Mouse (Mus musculus): ENCODE measurements around the gene Kcnd3. TPM values are rescaled to one million over a fixed set of nuclear protein-coding genes. Genes with fewer than 3 reads are reported as not detected.

Gene Kcnd3
- polyA plus RNA-seq, 1 experiment from 2014 or later = 0.93 TPM

- no peak for ATAC-seq (ENCODE audit: insufficient number of reproducible peaks, low FRiP score)
- Histone ChIP-seq H3K4me2 (no peak overlapping the region), H3K27ac (ENCODE audit: poor library complexity, severe bottlenecking) (no peak overlapping the region), H3K27me3 (replicated peaks) (no peaks in the 10 kb centered on the region), H3K9me3 (replicated peaks) (no peaks in the 10 kb centered on the region), H3K4me3 (no peak overlapping the region), H3K9ac (no peak overlapping the region), H3K36me3 (peaks cover 3% of the 10 kb centered on the region; the same call in 1 of the 2 replicates), H3K4me1 (replicated peaks) (peaks cover 31% of the 10 kb centered on the region)
Measured at GRCm38 (mm10) chr3:105712827-105713226, 260.7 kb downstream of the Kcnd3 start.

- ATAC-seq (ENCODE audit: insufficient number of reproducible peaks, low FRiP score) = no peak
- no peaks in the 10 kb centered on the region for H3K9me3 ChIP-seq (replicated peaks)
Measured at GRCm38 (mm10) chr3:105714091-105714819, 262.1 kb downstream of the Kcnd3 start.

GRCm38 (mm10) chr3:105714820-105715167 lies 262.7 kb downstream of the Kcnd3 start:
- Histone ChIP-seq H3K36me3 (peaks cover 3% of the 10 kb centered on the region; the same call in 1 of the 2 replicates), H3K27me3 (replicated peaks) (no peaks in the 10 kb centered on the region), H3K9me3 (replicated peaks) (no peaks in the 10 kb centered on the region), H3K4me2 (no peak overlapping the region), H3K4me1 (replicated peaks) (peaks cover 36% of the 10 kb centered on the region), H3K27ac (ENCODE audit: poor library complexity, severe bottlenecking) (no peak overlapping the region), H3K9ac (no peak overlapping the region), H3K4me3 (no peak overlapping the region)
- no peak for ATAC-seq (ENCODE audit: insufficient number of reproducible peaks, low FRiP score)

More at GRCm38 (mm10) chr3:105714091-105714819, 262.1 kb downstream of the Kcnd3 start:
- H3K9ac ChIP-seq = no peak overlapping the region
- H3K36me3 ChIP-seq = peaks cover 3% of the 10 kb centered on the region; the same call in 1 of the 2 replicates
- no peak overlapping the region for H3K4me3 ChIP-seq
- H3K27me3 ChIP-seq (replicated peaks) = no peaks in the 10 kb centered on the region
- H3K4me1 ChIP-seq (replicated peaks) = peaks cover 36% of the 10 kb centered on the region
- H3K4me2 ChIP-seq = no peak overlapping the region
- peak overlapping the region; percentile 20; the same call in 1 of the 2 replicates for H3K27ac ChIP-seq (ENCODE audit: poor library complexity, severe bottlenecking)
- WGBS = 22% methylated on average over 8 of the region's 8 CpGs

GRCm38 (mm10) chr3:105716353-105717000 lies 264.3 kb downstream of the Kcnd3 start:
- Histone ChIP-seq H3K36me3 (peaks cover 3% of the 10 kb centered on the region; the same call in 1 of the 2 replicates), H3K4me2 (no peak overlapping the region), H3K27me3 (replicated peaks) (no peaks in the 10 kb centered on the region), H3K4me1 (replicated peaks) (peaks cover 34% of the 10 kb centered on the region), H3K4me3 (no peak overlapping the region), H3K27ac (ENCODE audit: poor library complexity, severe bottlenecking) (no peak overlapping the region), H3K9me3 (replicated peaks) (no peaks in the 10 kb centered on the region), H3K9ac (no peak overlapping the region)
- WGBS = 62% methylated on average over 18 of the region's 18 CpGs
- no peak for ATAC-seq (ENCODE audit: insufficient number of reproducible peaks, low FRiP score)

- no peak overlapping the region for H3K4me3 ChIP-seq
- no peaks in the 10 kb centered on the region for H3K9me3 ChIP-seq (replicated peaks)
- H3K4me1 ChIP-seq (replicated peaks) = peaks cover 32% of the 10 kb centered on the region
- H3K27me3 ChIP-seq (replicated peaks) = no peaks in the 10 kb centered on the region
- WGBS = 64% methylated on average over 11 of the region's 11 CpGs
- H3K9ac ChIP-seq = no peak overlapping the region
- no peak overlapping the region for H3K27ac ChIP-seq (ENCODE audit: poor library complexity, severe bottlenecking)
- H3K36me3 ChIP-seq = peaks cover 3% of the 10 kb centered on the region; the same call in 1 of the 2 replicates
- no peak overlapping the region for H3K4me2 ChIP-seq
- ATAC-seq (ENCODE audit: insufficient number of reproducible peaks, low FRiP score) = no peak
Measured at GRCm38 (mm10) chr3:105717856-105718555, 265.9 kb downstream of the Kcnd3 start.

- Histone ChIP-seq H3K4me1 (replicated peaks) (peaks cover 27% of the 10 kb centered on the region), H3K27me3 (replicated peaks) (no peaks in the 10 kb centered on the region), H3K4me2 (no peak overlapping the region), H3K27ac (ENCODE audit: poor library complexity, severe bottlenecking) (no peak overlapping the region), H3K4me3 (no peak overlapping the region), H3K9ac (no peak overlapping the region), H3K9me3 (replicated peaks) (no peaks in the 10 kb centered on the region), H3K36me3 (peaks cover 3% of the 10 kb centered on the region; the same call in 1 of the 2 replicates)
- WGBS = 10% methylated on average over 4 of the region's 4 CpGs
- no peak for ATAC-seq (ENCODE audit: insufficient number of reproducible peaks, low FRiP score)
Measured at GRCm38 (mm10) chr3:105718746-105719145, 266.6 kb downstream of the Kcnd3 start.

GRCm38 (mm10) chr3:105719979-105720378 lies 267.8 kb downstream of the Kcnd3 start:
- no peak for ATAC-seq (ENCODE audit: insufficient number of reproducible peaks, low FRiP score)

GRCm38 (mm10) chr3:105720514-105720913 lies 268.4 kb downstream of the Kcnd3 start:
- Histone ChIP-seq H3K9ac (no peak overlapping the region), H3K36me3 (peaks cover 3% of the 10 kb centered on the region; the same call in 1 of the 2 replicates), H3K4me2 (no peak overlapping the region), H3K9me3 (replicated peaks) (no peaks in the 10 kb centered on the region), H3K4me1 (replicated peaks) (peaks cover 18% of the 10 kb centered on the region), H3K27me3 (replicated peaks) (no peaks in the 10 kb centered on the region), H3K27ac (ENCODE audit: poor library complexity, severe bottlenecking) (no peak overlapping the region), H3K4me3 (no peak overlapping the region)
- WGBS = 69% methylated on average over 4 of the region's 4 CpGs
- ATAC-seq (ENCODE audit: insufficient number of reproducible peaks, low FRiP score) = no peak

More at GRCm38 (mm10) chr3:105719979-105720378, 267.8 kb downstream of the Kcnd3 start:
- no peak overlapping the region for H3K9ac ChIP-seq
- H3K4me2 ChIP-seq = no peak overlapping the region
- H3K4me1 ChIP-seq (replicated peaks) = peaks cover 18% of the 10 kb centered on the region
- no peaks in the 10 kb centered on the region for H3K9me3 ChIP-seq (replicated peaks)
- no peak overlapping the region for H3K4me3 ChIP-seq
- peaks cover 3% of the 10 kb centered on the region; the same call in 1 of the 2 replicates for H3K36me3 ChIP-seq
- H3K27me3 ChIP-seq (replicated peaks) = no peaks in the 10 kb centered on the region
- 75% methylated on average over 4 of the region's 4 CpGs for WGBS
- H3K27ac ChIP-seq (ENCODE audit: poor library complexity, severe bottlenecking) = no peak overlapping the region

GRCm38 (mm10) chr3:105721681-105722201 lies 269.6 kb downstream of the Kcnd3 start:
- Histone ChIP-seq H3K4me2 (no peak overlapping the region), H3K27me3 (replicated peaks) (no peaks in the 10 kb centered on the region), H3K9me3 (replicated peaks) (no peaks in the 10 kb centered on the region), H3K36me3 (no peaks in the 10 kb centered on the region), H3K4me3 (no peak overlapping the region), H3K4me1 (replicated peaks) (peaks cover 14% of the 10 kb centered on the region), H3K9ac (no peak overlapping the region), H3K27ac (ENCODE audit: poor library complexity, severe bottlenecking) (no peak overlapping the region)
- WGBS = 62% methylated on average over 2 of the region's 2 CpGs
- no peak for ATAC-seq (ENCODE audit: insufficient number of reproducible peaks, low FRiP score)

- no peak overlapping the region for H3K27ac ChIP-seq (ENCODE audit: poor library complexity, severe bottlenecking)
- H3K9ac ChIP-seq = no peak overlapping the region
- no peaks in the 10 kb centered on the region for H3K9me3 ChIP-seq (replicated peaks)
- H3K27me3 ChIP-seq (replicated peaks) = no peaks in the 10 kb centered on the region
- H3K4me3 ChIP-seq = no peak overlapping the region
- peaks cover 14% of the 10 kb centered on the region for H3K4me1 ChIP-seq (replicated peaks)
- ATAC-seq (ENCODE audit: insufficient number of reproducible peaks, low FRiP score) = no peak
- WGBS = 91% methylated on average over 3 of the region's 3 CpGs
- peaks cover 3% of the 10 kb centered on the region for H3K36me3 ChIP-seq
- H3K4me2 ChIP-seq = no peak overlapping the region
Measured at GRCm38 (mm10) chr3:105722510-105722909, 270.4 kb downstream of the Kcnd3 start.

Data from heart, embryonic 12.5 days (tissue).